Mouse (Mus musculus): ENCODE measurements around the gene Dgkz. TPM values are rescaled to one million over a fixed set of nuclear protein-coding genes. Genes with fewer than 3 reads are reported as not detected.

Gene Dgkz
- polyA plus RNA-seq, 1 experiment from 2014 or later = 28.6 TPM

DNA sequence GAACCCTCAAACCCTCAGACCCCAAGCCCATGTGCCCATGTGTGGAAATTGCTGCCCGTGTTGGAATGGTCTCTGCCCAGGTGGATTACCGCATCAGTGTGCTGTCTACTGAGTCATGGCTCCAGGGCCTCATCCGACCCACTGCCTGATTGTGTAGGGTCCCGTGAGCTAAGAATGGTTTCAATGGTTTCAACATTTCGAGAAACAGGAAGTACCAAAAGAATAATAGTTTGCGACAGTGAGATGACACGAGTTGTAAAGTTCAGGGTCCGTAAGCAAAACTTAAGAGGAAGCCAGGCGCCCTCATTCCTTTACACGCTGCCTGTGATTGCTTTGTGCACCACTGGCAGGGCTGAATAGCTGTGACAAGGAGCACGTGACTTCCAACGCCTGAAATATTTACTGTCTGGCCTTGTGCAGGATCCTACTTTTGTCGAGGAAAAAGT lies 3.5 kb downstream of the Dgkz start:
- no peak overlapping the region for H3K4me3 ChIP-seq (ENCODE audit: low read depth, low read length)
- no peaks in the 10 kb centered on the region for H3K36me3 ChIP-seq (replicated peaks; ENCODE audit: control insufficient read depth, insufficient read depth, low read depth, low read length)
- no peak overlapping the region for H3K27ac ChIP-seq (replicated peaks; ENCODE audit: low read depth, low read length)
- 38% methylated on average over 13 of the region's 13 CpGs for WGBS
- H3K27me3 ChIP-seq (ENCODE audit: control insufficient read depth, insufficient read depth, low read length) = peaks cover 38% of the 10 kb centered on the region
- DNase-seq (ENCODE audit: low spot score) (no peak), ATAC-seq (replicated peaks; ENCODE audit: insufficient number of reproducible peaks, low FRiP score, low TSS enrichment, low read depth) (no peak)
- no peaks in the 10 kb centered on the region for H3K9me3 ChIP-seq (replicated peaks; ENCODE audit: control insufficient read depth, low read length)
- no peak overlapping the region for H3K9ac ChIP-seq (replicated peaks; ENCODE audit: low read length)
- H3K4me1 ChIP-seq (ENCODE audit: control insufficient read depth, insufficient read depth, low read length) = peaks cover 8% of the 10 kb centered on the region
- no peak overlapping the region for H3K4me2 ChIP-seq (ENCODE audit: low read depth, low read length)

DNA sequence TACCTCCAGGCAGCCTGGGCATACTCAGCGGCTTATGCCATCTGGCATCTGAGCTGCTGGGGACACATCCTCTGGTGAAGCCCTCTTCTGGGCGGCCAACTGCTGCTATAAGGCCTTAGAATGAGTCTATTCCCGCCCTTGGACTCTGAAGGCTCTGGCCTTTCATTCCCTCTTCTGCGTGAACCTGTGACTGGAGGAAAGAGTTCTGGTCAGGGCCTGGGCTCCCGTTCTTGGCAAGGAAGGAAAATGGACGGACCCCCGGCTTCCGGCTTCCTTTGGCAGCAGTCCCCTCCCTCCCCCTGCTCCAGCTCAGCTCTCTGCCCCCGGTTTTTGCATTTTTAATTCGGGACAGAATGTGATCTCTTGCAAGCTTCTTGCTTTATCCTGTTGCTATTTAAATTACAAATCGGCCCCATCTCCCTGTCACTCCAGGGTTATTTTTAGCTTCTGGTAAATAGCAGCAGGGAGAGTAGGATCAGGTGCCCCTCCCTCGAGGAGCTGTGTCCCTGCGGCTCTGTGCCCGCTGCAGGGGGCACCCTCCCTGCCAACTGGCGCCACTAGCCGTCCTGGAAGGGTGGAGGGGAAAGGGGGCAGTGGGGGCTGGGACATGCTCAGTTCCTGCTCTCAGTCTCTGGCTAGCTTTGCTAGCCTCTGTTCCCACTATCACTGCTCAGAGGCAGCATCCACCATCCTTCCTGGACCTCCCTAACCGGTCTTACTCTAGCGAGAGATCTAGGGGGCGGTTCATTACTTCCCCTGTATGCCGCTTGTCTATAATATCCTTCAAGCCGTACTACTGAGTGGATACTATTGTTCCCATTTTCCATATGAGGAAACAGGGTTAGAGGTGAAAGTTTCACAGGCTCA lies 4.2 kb downstream of the Dgkz start:
- Histone ChIP-seq H3K27me3 (ENCODE audit: control insufficient read depth, insufficient read depth, low read length) (peaks cover 33% of the 10 kb centered on the region), H3K4me3 (ENCODE audit: low read depth, low read length) (no peak overlapping the region), H3K9ac (replicated peaks; ENCODE audit: low read length) (no peak overlapping the region), H3K27ac (replicated peaks; ENCODE audit: low read depth, low read length) (no peak overlapping the region), H3K9me3 (replicated peaks; ENCODE audit: control insufficient read depth, low read length) (no peaks in the 10 kb centered on the region), H3K4me1 (ENCODE audit: control insufficient read depth, insufficient read depth, low read length) (peaks cover 8% of the 10 kb centered on the region), H3K4me2 (ENCODE audit: low read depth, low read length) (no peak overlapping the region), H3K36me3 (replicated peaks; ENCODE audit: control insufficient read depth, insufficient read depth, low read depth, low read length) (no peaks in the 10 kb centered on the region)
- WGBS = 17% methylated on average over 21 of the region's 21 CpGs
- DNase-seq (ENCODE audit: low spot score) = no peak
- no peak for ATAC-seq (replicated peaks; ENCODE audit: insufficient number of reproducible peaks, low FRiP score, low TSS enrichment, low read depth)

DNA sequence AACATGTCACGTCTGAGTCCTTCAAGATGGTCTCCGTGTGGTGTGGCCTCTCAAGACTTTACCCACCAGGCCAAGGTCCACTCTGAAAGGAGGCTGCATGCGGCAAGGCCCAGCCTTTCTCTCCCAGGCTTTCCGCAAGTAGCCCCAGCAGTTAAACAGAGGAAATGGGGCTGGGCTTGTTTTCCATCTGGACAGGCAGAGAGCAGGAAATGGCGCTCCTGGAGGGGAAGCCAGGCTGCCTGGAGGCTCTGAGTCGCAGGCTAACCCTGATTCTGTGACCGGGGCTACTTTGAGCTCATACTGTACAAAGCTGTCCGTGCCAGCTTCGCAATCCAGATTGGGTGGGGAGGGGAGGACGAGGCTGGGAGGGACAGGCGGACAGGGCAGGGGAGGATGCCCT lies 7.7 kb downstream of the Dgkz start:
- WGBS = 52% methylated on average over 11 of the region's 11 CpGs
- DNase-seq (ENCODE audit: low spot score) = no peak

DNA sequence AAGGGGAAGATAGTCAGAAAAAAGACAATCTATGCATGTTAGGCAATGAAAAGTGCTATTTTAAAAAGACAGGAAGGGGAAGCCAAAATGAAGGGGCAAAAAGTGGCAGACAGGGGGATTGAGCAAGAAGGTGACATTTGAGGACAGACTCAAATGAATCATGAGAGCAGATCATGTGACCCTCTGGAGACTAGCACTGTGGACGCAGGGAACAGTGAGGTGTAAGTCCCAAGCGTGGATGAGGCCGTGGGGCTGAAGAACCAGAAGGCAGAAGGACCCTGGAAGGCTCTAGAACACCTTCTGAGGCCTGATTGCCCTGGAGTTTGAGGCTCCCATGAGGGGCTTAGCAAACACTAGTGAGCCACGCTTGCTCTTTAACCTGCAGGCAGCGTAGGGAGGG lies 9.3 kb downstream of the Dgkz start:
- ATAC-seq (replicated peaks; ENCODE audit: insufficient number of reproducible peaks, low FRiP score, low TSS enrichment, low read depth) (no peak), DNase-seq (ENCODE audit: low spot score) (no peak)
- no peaks in the 10 kb centered on the region for H3K36me3 ChIP-seq (replicated peaks; ENCODE audit: control insufficient read depth, insufficient read depth, low read depth, low read length)
- no peaks in the 10 kb centered on the region for H3K9me3 ChIP-seq (replicated peaks; ENCODE audit: control insufficient read depth, low read length)
- peaks cover 7% of the 10 kb centered on the region for H3K4me1 ChIP-seq (ENCODE audit: control insufficient read depth, insufficient read depth, low read length)
- 89% methylated on average over 5 of the region's 5 CpGs for WGBS
- no peak overlapping the region for H3K4me3 ChIP-seq (ENCODE audit: low read depth, low read length)
- H3K9ac ChIP-seq (replicated peaks; ENCODE audit: low read length) = no peak overlapping the region
- H3K27me3 ChIP-seq (ENCODE audit: control insufficient read depth, insufficient read depth, low read length) = no peaks in the 10 kb centered on the region
- H3K27ac ChIP-seq (replicated peaks; ENCODE audit: low read depth, low read length) = no peak overlapping the region
- no peak overlapping the region for H3K4me2 ChIP-seq (ENCODE audit: low read depth, low read length)

More for the DNA sequence above, 7.7 kb downstream of the Dgkz start:
- peaks cover 3% of the 10 kb centered on the region; the same call in 1 of the 2 replicates for H3K27me3 ChIP-seq (ENCODE audit: control insufficient read depth, insufficient read depth, low read length)
- no peak for ATAC-seq (replicated peaks; ENCODE audit: insufficient number of reproducible peaks, low FRiP score, low TSS enrichment, low read depth)
- no peaks in the 10 kb centered on the region for H3K9me3 ChIP-seq (replicated peaks; ENCODE audit: control insufficient read depth, low read length)
- H3K36me3 ChIP-seq (replicated peaks; ENCODE audit: control insufficient read depth, insufficient read depth, low read depth, low read length) = no peaks in the 10 kb centered on the region
- H3K27ac ChIP-seq (replicated peaks; ENCODE audit: low read depth, low read length) = no peak overlapping the region
- no peak overlapping the region for H3K4me3 ChIP-seq (ENCODE audit: low read depth, low read length)
- H3K4me2 ChIP-seq (ENCODE audit: low read depth, low read length) = no peak overlapping the region
- H3K9ac ChIP-seq (replicated peaks; ENCODE audit: low read length) = peak overlapping the region; percentile 1; the same call in 1 of the 2 replicates
- H3K4me1 ChIP-seq (ENCODE audit: control insufficient read depth, insufficient read depth, low read length) = peaks cover 7% of the 10 kb centered on the region

DNA sequence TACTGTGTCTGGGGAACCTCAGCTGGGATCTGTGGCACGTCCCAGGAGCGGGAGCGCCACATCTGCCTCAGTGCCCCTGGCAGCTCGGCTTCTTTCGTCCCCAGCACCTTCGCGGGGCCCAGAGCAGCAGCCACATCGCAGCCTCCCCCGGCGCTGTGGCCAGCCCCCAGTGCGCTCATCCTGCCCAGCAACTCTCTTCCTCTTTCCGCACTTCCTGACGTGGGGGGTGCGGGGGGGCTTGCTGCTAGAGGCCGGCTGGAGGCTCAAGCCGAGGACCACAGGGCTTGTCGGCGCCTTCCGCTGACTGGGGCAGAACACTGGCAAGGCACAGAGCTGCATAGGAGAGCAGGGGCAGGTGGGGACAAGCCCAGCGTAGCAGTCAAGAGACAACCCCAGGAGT lies 10.2 kb downstream of the Dgkz start:
- Histone ChIP-seq H3K9me3 (replicated peaks; ENCODE audit: control insufficient read depth, low read length) (no peaks in the 10 kb centered on the region), H3K27me3 (ENCODE audit: control insufficient read depth, insufficient read depth, low read length) (no peaks in the 10 kb centered on the region), H3K4me3 (ENCODE audit: low read depth, low read length) (peak overlapping the region; percentile 15; the same call in 1 of the 2 replicates), H3K9ac (replicated peaks; ENCODE audit: low read length) (peak overlapping the region; percentile 43), H3K4me1 (ENCODE audit: control insufficient read depth, insufficient read depth, low read length) (peaks cover 7% of the 10 kb centered on the region), H3K36me3 (replicated peaks; ENCODE audit: control insufficient read depth, insufficient read depth, low read depth, low read length) (no peaks in the 10 kb centered on the region), H3K4me2 (ENCODE audit: low read depth, low read length) (peak overlapping the region; percentile 29), H3K27ac (replicated peaks; ENCODE audit: low read depth, low read length) (peak overlapping the region; percentile 31; the same call in 1 of the 2 replicates)
- DNase-seq (ENCODE audit: low spot score) (no peak), ATAC-seq (replicated peaks; ENCODE audit: insufficient number of reproducible peaks, low FRiP score, low TSS enrichment, low read depth) (no peak)
- 12% methylated on average over 20 of the region's 20 CpGs for WGBS

DNA sequence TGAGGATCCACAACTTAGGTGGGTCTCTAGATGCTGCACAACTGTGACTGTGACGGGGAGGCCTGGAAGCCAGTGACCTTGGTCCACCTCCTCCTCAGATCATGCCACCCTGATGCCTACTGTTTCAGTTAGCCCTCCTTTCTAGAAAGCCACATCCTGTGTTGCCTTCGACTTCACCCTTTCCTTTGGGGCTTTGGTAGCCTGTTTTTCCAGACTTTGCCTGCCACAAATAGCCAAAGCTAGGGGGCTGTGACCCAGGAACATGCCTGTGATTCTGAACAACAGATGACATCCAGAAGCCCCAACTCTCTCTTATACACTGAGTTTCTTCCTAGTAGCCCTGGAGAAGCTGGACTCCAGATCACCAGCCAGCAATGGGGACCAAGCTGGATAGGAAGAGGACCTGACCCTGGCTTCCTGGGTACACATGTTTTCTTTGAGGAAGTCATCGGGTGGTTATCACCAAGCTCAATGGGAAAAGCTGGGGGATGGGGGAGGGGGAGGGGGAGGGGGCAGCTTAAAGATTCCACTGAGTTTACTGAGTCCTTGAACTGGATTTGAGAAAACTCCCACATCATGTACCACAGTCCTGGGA lies 11.0 kb downstream of the Dgkz start:
- no peak for DNase-seq (ENCODE audit: low spot score)
- Histone ChIP-seq H3K27ac (replicated peaks; ENCODE audit: low read depth, low read length) (no peak overlapping the region), H3K9me3 (replicated peaks; ENCODE audit: control insufficient read depth, low read length) (no peaks in the 10 kb centered on the region), H3K9ac (replicated peaks; ENCODE audit: low read length) (no peak overlapping the region), H3K27me3 (ENCODE audit: control insufficient read depth, insufficient read depth, low read length) (no peaks in the 10 kb centered on the region), H3K4me3 (ENCODE audit: low read depth, low read length) (no peak overlapping the region), H3K4me1 (ENCODE audit: control insufficient read depth, insufficient read depth, low read length) (peaks cover 7% of the 10 kb centered on the region), H3K4me2 (ENCODE audit: low read depth, low read length) (no peak overlapping the region), H3K36me3 (replicated peaks; ENCODE audit: control insufficient read depth, insufficient read depth, low read depth, low read length) (no peaks in the 10 kb centered on the region)
- 72% methylated on average over 3 of the region's 3 CpGs for WGBS
- no peak for ATAC-seq (replicated peaks; ENCODE audit: insufficient number of reproducible peaks, low FRiP score, low TSS enrichment, low read depth)

DNA sequence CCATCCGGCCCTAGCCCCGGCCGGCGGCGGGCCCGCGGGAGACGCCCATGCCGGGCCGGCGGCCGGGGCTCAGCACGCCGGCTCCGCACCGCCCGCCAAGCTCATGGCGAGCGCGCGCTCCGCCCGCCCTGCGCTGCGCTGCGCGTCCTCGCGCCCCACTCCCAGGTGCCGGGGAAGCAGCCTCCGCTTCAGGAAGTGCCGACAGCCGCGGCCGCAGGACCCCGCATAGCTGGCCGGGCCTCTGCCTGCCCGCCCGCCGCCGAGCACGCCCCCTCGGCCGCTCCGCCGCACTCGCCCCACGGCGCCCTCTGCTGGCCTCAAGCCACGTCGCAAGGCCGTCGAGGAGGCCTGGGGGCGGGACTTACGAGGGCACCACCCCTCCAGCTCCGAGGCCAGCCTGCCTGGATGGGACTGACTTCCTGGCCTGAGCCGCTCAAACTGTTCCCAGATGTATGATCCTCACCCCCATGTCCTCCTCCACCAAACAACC lies 12.2 kb downstream of the Dgkz start:
- H3K9ac ChIP-seq (replicated peaks; ENCODE audit: low read length) = peak overlapping the region; percentile 84
- H3K4me1 ChIP-seq (ENCODE audit: control insufficient read depth, insufficient read depth, low read length) = peaks cover 7% of the 10 kb centered on the region
- peak; percentile 91 for ATAC-seq (replicated peaks; ENCODE audit: insufficient number of reproducible peaks, low FRiP score, low TSS enrichment, low read depth)
- H3K27me3 ChIP-seq (ENCODE audit: control insufficient read depth, insufficient read depth, low read length) = no peaks in the 10 kb centered on the region
- no peaks in the 10 kb centered on the region for H3K9me3 ChIP-seq (replicated peaks; ENCODE audit: control insufficient read depth, low read length)
- DNase-seq (ENCODE audit: low spot score) = peak; percentile 92
- H3K4me3 ChIP-seq (ENCODE audit: low read depth, low read length) = peak overlapping the region; percentile 90
- no peaks in the 10 kb centered on the region for H3K36me3 ChIP-seq (replicated peaks; ENCODE audit: control insufficient read depth, insufficient read depth, low read depth, low read length)
- H3K27ac ChIP-seq (replicated peaks; ENCODE audit: low read depth, low read length) = peak overlapping the region; percentile 76
- under 1% methylated on average over 53 of the region's 57 CpGs for WGBS
- peak overlapping the region; percentile 89 for H3K4me2 ChIP-seq (ENCODE audit: low read depth, low read length)
